Mouse (Mus musculus) layer of hippocampus, adult 8-10 months (tissue): Measurements from ENCODE around the gene Rflnb. TPM values are rescaled to one million over a fixed set of nuclear protein-coding genes. Genes with fewer than 3 reads are reported as not detected.
"Not testable (repeated sequence)": the region's sequence is repeated elsewhere in the genome, so short reads cannot be mapped to it uniquely, and the experiment has no call there.

Experiments
- DNase-seq, 2 experiments: peaks; one replicate each; pipeline ENCODE4 v3.0.0; 2022; ENCODE audit warnings: low spot score in 2 of 2
- total RNA-seq, 4 experiments: library from RNA; stranded (reverse); gene quantifications; 2 replicates each; pipeline ENCODE4 v1.2.4; 2022

Gene Rflnb
- total RNA-seq, 4 experiments from 2014 or later = 7.1 to 9.2 (median 7.9) TPM

DNA sequence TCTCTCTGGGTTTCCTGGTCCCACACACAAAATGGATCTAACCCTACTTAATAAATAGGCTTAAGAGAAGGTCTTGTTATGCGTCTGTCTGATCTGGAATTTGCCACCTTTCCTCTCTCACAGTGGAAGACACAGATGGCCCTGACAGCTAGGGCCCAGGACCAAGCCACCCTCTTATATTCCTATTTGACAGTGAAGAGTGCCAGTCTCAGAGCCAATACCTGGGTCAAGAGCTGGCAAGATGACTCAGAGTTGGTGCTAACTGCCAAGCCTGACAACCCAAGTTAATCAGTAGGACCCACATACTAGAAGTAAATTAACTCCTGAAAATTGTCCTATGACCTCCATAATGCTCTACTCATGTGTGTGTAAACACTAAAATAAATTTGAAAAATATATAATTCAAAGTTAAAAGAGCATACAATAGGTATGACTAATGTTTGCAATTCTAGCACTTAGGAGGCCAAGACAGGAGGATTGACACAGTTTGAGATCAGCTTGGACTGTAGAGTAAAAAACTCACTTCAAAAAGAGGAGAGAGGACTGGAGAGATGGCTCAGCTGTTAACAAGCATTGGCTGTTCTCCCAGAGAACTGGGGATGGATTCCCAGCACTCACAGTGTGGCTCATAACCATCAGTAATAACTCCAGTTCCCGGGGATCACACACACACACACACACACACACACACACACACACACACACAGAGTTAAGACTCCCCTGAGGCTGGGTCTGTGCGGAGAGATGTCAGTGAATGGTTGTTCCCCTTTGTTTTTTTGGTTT is 11.9 kb upstream of the Rflnb start:
- no peak for DNase-seq

DNA sequence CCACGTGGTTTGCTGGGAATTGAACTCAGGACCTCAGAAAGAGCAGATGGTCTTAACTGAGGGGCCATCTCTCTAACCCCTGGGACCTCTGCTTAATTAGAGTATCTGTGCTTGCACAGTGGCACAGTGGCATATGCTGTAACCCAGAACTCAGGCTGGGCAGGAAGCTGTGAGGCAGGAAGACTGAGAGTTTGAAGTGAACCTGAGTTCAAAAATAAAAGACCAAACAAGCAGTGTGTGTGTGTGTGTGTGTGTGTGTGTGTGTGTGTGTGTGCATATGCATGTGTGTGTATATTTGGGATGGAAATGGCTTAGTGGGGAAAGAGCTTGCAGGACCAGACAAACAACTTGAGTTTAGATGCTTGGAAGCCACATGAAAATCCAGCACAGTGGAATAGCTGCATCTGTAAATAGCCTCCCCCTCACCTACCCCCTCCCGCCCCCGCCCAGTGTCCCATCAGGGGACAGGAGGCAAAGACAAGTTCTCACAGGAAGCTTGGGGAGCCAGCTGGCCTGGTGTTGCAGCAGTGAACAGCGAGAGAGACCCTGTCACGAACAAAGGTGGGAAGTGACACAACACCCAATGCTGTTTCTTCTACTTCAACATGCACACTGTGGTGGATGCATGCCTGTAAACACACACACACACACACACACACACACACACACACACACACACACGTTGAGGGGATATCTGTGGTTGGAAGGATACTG is 10.2 kb upstream of the Rflnb start:
- no peak for DNase-seq

- no peak for DNase-seq
Observed at GRCm38 (mm10) chr11:76035182-76035581, 7.6 kb upstream of the Rflnb start.

- no peak for DNase-seq
Observed at GRCm38 (mm10) chr11:76033836-76034235, 6.3 kb upstream of the Rflnb start.

DNA sequence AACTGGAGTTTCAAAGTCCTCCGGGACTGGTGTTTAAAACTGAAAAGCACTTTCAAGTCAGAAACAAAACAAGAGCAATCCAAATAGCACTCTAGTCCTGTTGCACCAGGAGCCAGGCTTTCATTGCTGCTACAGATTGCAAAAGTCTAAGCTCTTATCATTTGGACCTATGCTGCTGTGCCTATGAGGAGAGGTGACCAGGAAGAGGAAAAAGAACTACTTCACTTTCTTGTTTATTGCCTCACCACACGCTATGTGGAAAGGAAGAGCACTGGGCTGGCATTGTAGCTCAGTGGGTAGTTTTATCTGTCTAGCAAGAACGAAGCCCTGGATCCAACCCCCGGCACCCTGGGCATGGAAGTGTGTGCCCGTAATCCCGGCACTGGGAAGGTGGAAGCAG is 5.8 kb upstream of the Rflnb start:
- no peak for DNase-seq

- no peak for DNase-seq
Observed at GRCm38 (mm10) chr11:76028072-76028465, 487 bp upstream of the Rflnb start.

GRCm38 (mm10) chr11:76026527-76027138 is 949 bp downstream of the Rflnb start:
- DNase-seq = no peak

- DNase-seq = no peak
Observed at GRCm38 (mm10) chr11:76025080-76025583, 2.5 kb downstream of the Rflnb start.

- DNase-seq = no peak
Observed at GRCm38 (mm10) chr11:76020916-76021315, 6.7 kb downstream of the Rflnb start.

- no peak for DNase-seq
Observed at GRCm38 (mm10) chr11:76019879-76020278, 7.7 kb downstream of the Rflnb start.

DNA sequence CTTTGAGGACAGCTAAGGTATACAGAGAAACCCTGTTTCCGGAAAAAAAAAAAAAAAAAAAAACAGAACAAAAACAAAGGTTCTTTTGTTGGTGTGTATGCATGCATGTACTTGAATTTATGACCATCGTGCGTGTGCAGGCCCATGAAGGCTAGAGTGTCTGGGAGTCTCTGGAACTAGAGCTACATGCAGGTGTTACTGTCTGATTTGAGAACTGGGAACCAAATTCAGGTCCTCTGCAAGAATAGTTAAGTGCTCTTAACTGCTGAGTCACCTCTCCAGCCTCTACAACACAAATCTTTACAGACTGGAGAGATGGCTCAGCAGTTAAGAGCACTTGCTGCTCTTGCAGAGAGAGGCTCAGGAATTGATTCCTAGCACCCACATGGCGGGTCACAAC is 11.8 kb downstream of the Rflnb start:
- DNase-seq = no peak

GRCm38 (mm10) chr11:76015251-76015650 is 12.3 kb downstream of the Rflnb start:
- DNase-seq = no peak

GRCm38 (mm10) chr11:76010838-76011624 is 16.6 kb downstream of the Rflnb start:
- DNase-seq = no peak

- DNase-seq = no peak
Observed at GRCm38 (mm10) chr11:76009101-76009500, 18.5 kb downstream of the Rflnb start.

GRCm38 (mm10) chr11:76008162-76008561 is 19.4 kb downstream of the Rflnb start:
- DNase-seq = no peak

GRCm38 (mm10) chr11:76004276-76004675 is 23.3 kb downstream of the Rflnb start:
- DNase-seq = not testable (repeated sequence)

DNA sequence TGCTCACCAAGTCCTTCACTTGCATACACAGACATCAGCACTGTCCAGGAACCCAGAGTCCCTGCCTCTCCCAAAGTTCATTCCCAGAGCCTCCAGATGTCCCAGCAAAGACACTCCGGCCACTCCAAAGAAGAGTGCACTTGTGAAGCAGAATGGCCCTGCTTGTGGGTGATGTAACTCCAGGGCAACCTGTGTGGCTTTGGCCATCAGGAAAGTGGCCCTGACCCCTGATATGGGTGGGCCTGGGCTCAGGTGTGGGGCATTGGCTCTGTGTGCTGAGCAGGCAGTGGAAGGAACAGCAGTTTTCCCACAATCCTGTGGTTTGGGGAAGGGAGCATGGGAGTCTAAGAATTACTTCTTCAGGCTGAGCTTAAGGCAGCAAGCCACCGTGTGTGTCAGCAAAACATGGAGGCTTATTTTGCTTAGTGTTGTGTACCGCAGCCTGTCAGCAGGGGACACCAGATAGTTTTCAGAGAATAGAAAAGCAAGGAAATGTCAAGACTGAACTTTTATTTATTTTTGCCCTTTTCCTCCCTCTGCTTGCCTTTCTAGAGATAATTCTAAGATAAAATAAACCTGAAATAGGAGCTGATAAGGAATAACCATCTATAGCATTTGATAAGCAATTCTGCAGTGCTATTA is 26.2 kb downstream of the Rflnb start:
- DNase-seq = no peak

- DNase-seq = no peak
Observed at GRCm38 (mm10) chr11:76000701-76001100, 26.9 kb downstream of the Rflnb start.

DNA sequence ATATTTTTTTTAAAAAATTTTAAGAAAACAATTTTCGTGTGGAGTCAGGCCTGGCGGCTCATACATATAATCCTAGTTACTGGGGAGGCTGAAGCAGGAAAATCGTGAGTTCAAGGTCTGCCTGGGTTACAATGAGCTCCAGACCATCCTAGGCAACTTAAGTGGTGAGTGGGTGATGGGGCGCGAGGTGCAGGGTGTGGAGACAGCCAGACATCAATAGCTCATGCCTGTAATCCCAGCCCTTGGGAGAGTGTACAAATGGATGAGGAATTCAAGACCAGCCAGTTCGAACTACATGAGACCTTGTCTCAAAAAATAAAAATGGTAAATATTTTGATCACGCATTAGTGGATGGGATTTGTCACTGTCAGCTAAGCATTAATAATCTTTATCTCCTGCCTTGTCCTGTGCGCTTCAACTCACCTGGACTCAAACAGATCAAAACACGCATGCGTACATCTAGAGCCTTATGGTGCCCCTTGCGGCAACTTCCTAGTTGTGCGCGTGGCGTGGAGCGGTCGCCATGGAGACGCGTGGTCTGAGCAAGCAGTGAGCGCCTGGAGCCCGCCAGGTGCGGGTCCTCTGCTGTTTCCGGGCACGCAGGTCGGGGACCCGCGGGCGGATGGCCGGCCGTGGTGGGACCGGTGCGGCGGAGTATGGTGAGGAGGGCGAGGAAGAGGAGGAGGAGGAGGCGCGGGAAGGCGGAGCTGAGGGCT is 28.0 kb downstream of the Rflnb start, which contains the start of gene 1700016K19Rik:
Gene 1700016K19Rik (plus strand): TSS at position 473 of the 716 bp plus-strand sequence.
- DNase-seq = peak; percentile 73 to 75

- no peak for DNase-seq
Observed at GRCm38 (mm10) chr11:75994357-75994756, 33.2 kb downstream of the Rflnb start.
